In genomic region chr16:93712189-93712885, GRCm38 (mm10) we compare ENCODE assay signal across 9 mouse cellular contexts. TPM values are rescaled to one million over a fixed set of nuclear protein-coding genes. Genes with fewer than 3 reads are reported as not detected.
DNase-seq lines count a peak whose midpoint lies in the region; ATAC-seq and TF ChIP-seq lines count a peak whose summit lies in the region.
"Had no signal": no experiment of that assay in that cellular context is flagged by ENCODE, and none has a peak within 500 bp of the region (broad histone marks: within the 10 kb centered on the region; RNA-seq: fewer than 3 reads in every experiment).

No protein-coding gene starts in this region.

- WGBS in kidney, embryonic 14.5 days, result 10% methylated on average over 31 of the region's 31 CpGs
- WGBS in midbrain, postnatal 0 days, result 5% methylated on average over 31 of the region's 31 CpGs

- no peak for DNase-seq in kidney, adult 18-20 months
- peak; percentile 33 for DNase-seq in c-Kit-positive CD71-positive TER-119-negative erythroid progenitor cells, embryonic 14.5 days (ENCODE audit: low read depth)
- peak; percentile 30 for DNase-seq in midbrain, postnatal 0 days (ENCODE audit: low spot score)
- no peak for DNase-seq in yolk sac, embryonic 10.5 days (ENCODE audit: low spot score)
- no peak for DNase-seq in adrenal gland, adult 8-10 months

- TF ChIP-seq CTCF in E14TG2a.4 (conservative IDR thresholded peaks at IDR 0.05; ENCODE audit: low read length), result no peak
- no peak for TF ChIP-seq CTCF in midbrain, postnatal 0 days (IDR thresholded peaks at IDR 0.05)

- no peaks in the 10 kb centered on the region for H3K36me3 ChIP-seq in kidney, embryonic 14.5 days (ENCODE audit: control insufficient read depth, insufficient read depth, low read length)
- H3K36me3 ChIP-seq in E14TG2a.4 (ENCODE audit: insufficient read depth, low read length), result peaks cover 17% of the 10 kb centered on the region
- H3K36me3 ChIP-seq in midbrain, postnatal 0 days (ENCODE audit: insufficient read depth, low read length), result peaks cover 14% of the 10 kb centered on the region; the same call in 1 of the 2 replicates

- peak overlapping the region; percentile 76 for H3K9ac ChIP-seq in kidney, embryonic 14.5 days (ENCODE audit: low read depth, low read length)
- H3K9ac ChIP-seq in midbrain, postnatal 0 days (replicated peaks; ENCODE audit: low read length, poor library complexity, severe bottlenecking), result peak overlapping the region; percentile 89

- peaks cover 5% of the 10 kb centered on the region for H3K27me3 ChIP-seq in kidney, embryonic 14.5 days (ENCODE audit: control insufficient read depth, insufficient read depth, low read length)
- H3K27me3 ChIP-seq in E14TG2a.4 (ENCODE audit: insufficient read depth, low read length), result peaks cover 11% of the 10 kb centered on the region
- no peaks in the 10 kb centered on the region for H3K27me3 ChIP-seq in midbrain, postnatal 0 days (ENCODE audit: insufficient read depth, low read length)

- H3K4me3 ChIP-seq in kidney, embryonic 14.5 days (ENCODE audit: low read length), result peak overlapping the region; percentile 64
- peak overlapping the region; percentile 95 for H3K4me3 ChIP-seq in E14TG2a.4 (replicated peaks; ENCODE audit: low read length)
- peak overlapping the region; percentile 87 for H3K4me3 ChIP-seq in midbrain, postnatal 0 days (ENCODE audit: low read depth, low read length)

- H3K4me1 ChIP-seq in kidney, embryonic 14.5 days (ENCODE audit: control insufficient read depth, insufficient read depth, low read length), result peaks cover 4% of the 10 kb centered on the region; the same call in 1 of the 2 replicates
- H3K4me1 ChIP-seq in E14TG2a.4 (replicated peaks; ENCODE audit: low read depth, low read length), result peaks cover 50% of the 10 kb centered on the region
- peaks cover 5% of the 10 kb centered on the region; the same call in 1 of the 2 replicates for H3K4me1 ChIP-seq in midbrain, postnatal 0 days (ENCODE audit: insufficient read depth, low read length)

- H3K4me2 ChIP-seq in kidney, embryonic 14.5 days (replicated peaks; ENCODE audit: low read depth, low read length), result peak overlapping the region; percentile 73
- H3K4me2 ChIP-seq in midbrain, postnatal 0 days (ENCODE audit: low read depth, low read length, poor library complexity, severe bottlenecking), result peak overlapping the region; percentile 82

- no peaks in the 10 kb centered on the region for H3K9me3 ChIP-seq in kidney, embryonic 14.5 days (ENCODE audit: control insufficient read depth, low read length)
- no peaks in the 10 kb centered on the region for H3K9me3 ChIP-seq in E14TG2a.4 (ENCODE audit: low read length)
- no peaks in the 10 kb centered on the region for H3K9me3 ChIP-seq in midbrain, postnatal 0 days (ENCODE audit: low read length)

- ATAC-seq in kidney, embryonic 14.5 days (ENCODE audit: low FRiP score, low TSS enrichment), result no peak; the same call in 1 of the 2 replicates
- ATAC-seq in inflammation-experienced regulatory T-cells, adult 6 months, result peak; percentile 22
- ATAC-seq in midbrain, postnatal 0 days (ENCODE audit: low FRiP score), result peak; percentile 13; the same call in 1 of the 2 replicates

- no peak overlapping the region for H3K27ac ChIP-seq in kidney, embryonic 14.5 days (ENCODE audit: low read depth, low read length)
- peak overlapping the region; percentile 86 for H3K27ac ChIP-seq in midbrain, postnatal 0 days (ENCODE audit: low read depth, low read length)

RNA-seq across cellular contexts. Expression of gene Dop1b, which starts 0.6 kb away (rescaled TPM):
- 21.4 and 21.6 TPM in 2 replicates for polyA plus RNA-seq in kidney, embryonic 14.5 days (2014; fragmentation: Nextera tagmentation; extraction: Ambion mirVana)
- 10 to 100 TPM; 26.9 to 28.1 (median 28.0) TPM for polyA plus RNA-seq in inflammation-experienced regulatory T-cells, adult 6 months (2017; shearing (Covaris generic))
- total RNA-seq in midbrain, postnatal 0 days (2014; rRNA removed), result 67.6 and 102 TPM in 2 replicates
- polyA plus RNA-seq in midbrain, postnatal 0 days (2015; fragmentation: Nextera tagmentation; extraction: Ambion mirVana), result 26.1 and 27.8 TPM in 2 replicates
- 10 to 100 TPM; 16.9 to 36.6 (median 26.4) TPM for total RNA-seq in adrenal gland, adult 8-10 months (2022)

RNA-seq across cellular contexts. Expression of gene Cbr3, which starts 29.3 kb away (rescaled TPM):
- 3.4 and 4.1 TPM in 2 replicates for polyA plus RNA-seq in kidney, embryonic 14.5 days (2014; fragmentation: Nextera tagmentation; extraction: Ambion mirVana)
- polyA plus RNA-seq in inflammation-experienced regulatory T-cells, adult 6 months (2017; shearing (Covaris generic)), result not detected
- 4.0 and 7.4 TPM in 2 replicates for total RNA-seq in midbrain, postnatal 0 days (2014; rRNA removed)
- 3.6 and 5.0 TPM in 2 replicates for polyA plus RNA-seq in midbrain, postnatal 0 days (2015; fragmentation: Nextera tagmentation; extraction: Ambion mirVana)
- 10 to 100 TPM; 12.1 to 15.1 (median 12.9) TPM for total RNA-seq in adrenal gland, adult 8-10 months (2022)
- total RNA-seq: hematopoietic stem cell, adult 5-6 weeks had no signal

Comparison
In these comparisons a context has a peak if more than half of its experiments do, and no peak if none do; other contexts are left out.
1. DNase-seq: peak in c-Kit-positive CD71-positive TER-119-negative erythroid progenitor cells, embryonic 14.5 days (single experiment) and midbrain, postnatal 0 days (single experiment); none in kidney, adult 18-20 months (single experiment), yolk sac, embryonic 10.5 days (single experiment) and adrenal gland, adult 8-10 months (single experiment).
2. Peak in every context shown above with its lines, with median percentiles within 50 percentile points of each other: H3K4me3 ChIP-seq.